Mouse (Mus musculus) limb, embryonic 13.5 days (tissue): ENCODE results near the gene Nmrk2. TPM values are rescaled to one million over a fixed set of nuclear protein-coding genes. Genes with fewer than 3 reads are reported as not detected.
"Not testable (repeated sequence)": the region's sequence is repeated elsewhere in the genome, so short reads cannot be mapped to it uniquely, and the experiment has no call there.

Experiments
- ATAC-seq: fragments of 200-750 bp; cut with Nextera tagmentation; 2 replicates; pipeline ENCODE4 v1.8.0; 2017; ENCODE audit warnings: low read depth, moderate number of reproducible peaks, moderate TSS enrichment; ENCODE audit not compliant: low FRiP score
- H3K27ac ChIP-seq: fragments of 300-500 bp; sonication (generic); 2 replicates; pipeline ENCODE4 v1.5.1; 2015; ENCODE audit warnings: inconsistent platforms, mild to moderate bottlenecking, moderate library complexity
- H3K27me3 ChIP-seq: fragments of 300-500 bp; sonication (generic); 2 replicates; pipeline ENCODE4 v1.6.1; 2015; ENCODE audit warnings: mild to moderate bottlenecking, inconsistent platforms
- H3K36me3 ChIP-seq: fragments of 300-500 bp; sonication (generic); 2 replicates; pipeline ENCODE4 v1.6.1; 2015; ENCODE audit warnings: inconsistent platforms, mild to moderate bottlenecking, moderate library complexity
- H3K4me1 ChIP-seq: fragments of 300-500 bp; sonication (generic); 2 replicates; pipeline ENCODE4 v1.6.1; 2015; ENCODE audit warnings: inconsistent platforms
- H3K4me2 ChIP-seq: fragments of 300-500 bp; sonication (generic); replicated peaks from 2 replicates; pipeline ENCODE4 v1.6.1; 2015; ENCODE audit warnings: inconsistent platforms, mild to moderate bottlenecking, moderate library complexity
- H3K4me3 ChIP-seq: fragments of 300-500 bp; sonication (generic); 2 replicates; pipeline ENCODE4 v1.5.1; 2015; ENCODE audit warnings: moderate library complexity, mild to moderate bottlenecking, inconsistent platforms
- H3K9ac ChIP-seq: fragments of 300-500 bp; sonication (generic); 2 replicates; pipeline ENCODE4 v1.6.1; 2015; ENCODE audit warnings: mild to moderate bottlenecking, inconsistent platforms
- H3K9me3 ChIP-seq: fragments of 300-500 bp; sonication (generic); 2 replicates; pipeline ENCODE4 v1.6.1; 2016; ENCODE audit warnings: inconsistent platforms
- WGBS: fragments of 180-500 bp; shearing (Covaris S2); methylation state at CpG from one replicate; pipeline ENCODE4 v1.1.7; 2015; 5-methylcytosine and 5-hydroxymethylcytosine counted together
- polyA plus RNA-seq: library from polyadenylated mRNA; unstranded; fragments of >200 nt; fragmentation: Nextera tagmentation; extraction: Ambion mirVana; gene quantifications from 2 replicates; pipeline ENCODE4 v1.2.1, GENCODE M21; 2015

Gene Nmrk2
- polyA plus RNA-seq, 1 experiment from 2014 or later, result 0.18 TPM

DNA sequence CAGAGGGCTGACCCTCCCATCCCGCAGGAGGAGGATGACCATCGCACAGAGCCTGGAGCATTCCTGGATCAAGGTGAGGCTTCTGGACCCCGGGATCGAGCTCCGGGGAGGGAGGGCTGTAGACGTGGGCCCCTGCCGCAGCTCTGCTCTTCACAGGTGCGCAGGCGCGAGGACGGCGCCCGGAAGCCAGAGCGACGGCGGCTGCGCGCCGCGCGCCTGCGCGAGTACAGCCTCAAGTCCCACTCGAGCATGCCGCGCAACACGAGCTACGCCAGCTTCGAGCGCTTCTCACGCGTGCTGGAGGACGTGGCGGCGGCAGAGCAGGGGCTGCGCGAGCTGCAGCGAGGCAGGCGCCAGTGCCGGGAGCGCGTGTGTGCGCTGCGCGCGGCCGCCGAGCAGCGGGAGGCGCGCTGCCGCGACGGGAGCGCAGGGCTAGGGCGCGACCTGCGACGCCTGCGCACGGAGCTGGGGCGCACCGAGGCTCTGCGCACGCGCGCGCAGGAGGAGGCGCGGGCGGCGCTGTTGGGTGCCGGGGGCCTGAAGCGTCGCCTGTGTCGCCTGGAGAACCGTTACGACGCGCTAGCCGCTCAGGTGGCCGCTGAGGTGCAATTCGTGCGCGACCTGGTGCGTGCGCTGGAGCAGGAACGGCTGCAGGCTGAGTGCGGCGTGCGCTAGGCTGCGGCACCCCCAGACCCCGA, 9.4 kb downstream of the Nmrk2 start:
- WGBS, result under 1% methylated on average over 93 of the region's 93 CpGs
- Histone ChIP-seq H3K36me3 (peaks cover 35% of the 10 kb centered on the region), H3K27ac (peak overlapping the region; percentile 93), H3K4me1 (peaks cover 28% of the 10 kb centered on the region), H3K9me3 (no peaks in the 10 kb centered on the region), H3K4me2 (peak overlapping the region; percentile 95), H3K4me3 (peak overlapping the region; percentile 68), H3K27me3 (peaks cover 43% of the 10 kb centered on the region), H3K9ac (peak overlapping the region; percentile 85)
- ATAC-seq, result peak; percentile 88

DNA sequence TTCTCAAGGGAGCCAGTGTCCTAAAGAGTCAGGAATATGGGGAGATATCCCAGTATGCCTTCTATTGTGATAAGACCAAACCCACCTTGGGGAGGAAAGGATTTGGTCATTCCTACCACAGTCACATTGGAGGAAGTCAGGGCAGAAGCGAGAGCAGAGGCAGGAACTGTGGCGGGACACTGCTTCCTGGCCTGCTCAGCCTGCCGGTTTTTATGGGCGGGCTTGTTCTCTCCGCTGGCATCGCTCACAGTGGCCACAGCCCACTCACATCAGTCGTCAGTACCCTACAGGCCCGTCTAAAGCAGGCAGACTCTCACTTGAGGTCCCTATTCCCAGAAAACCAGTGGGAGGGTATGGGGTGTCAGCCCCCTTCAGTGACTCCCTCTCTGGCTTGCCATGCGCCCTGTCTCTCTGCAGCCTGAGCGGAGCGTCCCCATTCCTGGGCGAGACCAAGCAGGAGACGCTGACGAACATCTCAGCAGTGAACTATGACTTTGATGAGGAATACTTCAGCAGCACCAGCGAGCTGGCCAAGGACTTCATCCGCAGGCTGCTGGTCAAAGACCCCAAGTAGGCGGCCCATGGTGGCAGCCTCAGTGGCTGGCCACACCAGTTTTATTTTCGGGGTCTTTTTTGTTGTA, 10.4 kb downstream of the Nmrk2 start:
- Histone ChIP-seq H3K36me3 (peaks cover 45% of the 10 kb centered on the region), H3K9me3 (no peaks in the 10 kb centered on the region), H3K4me2 (peak overlapping the region; percentile 95), H3K27ac (no peak overlapping the region), H3K27me3 (peaks cover 34% of the 10 kb centered on the region), H3K4me3 (peak overlapping the region; percentile 68), H3K9ac (peak overlapping the region; percentile 85; the same call in 1 of the 2 replicates), H3K4me1 (peaks cover 28% of the 10 kb centered on the region)
- WGBS, result 86% methylated on average over 18 of the region's 18 CpGs
- no peak for ATAC-seq

DNA sequence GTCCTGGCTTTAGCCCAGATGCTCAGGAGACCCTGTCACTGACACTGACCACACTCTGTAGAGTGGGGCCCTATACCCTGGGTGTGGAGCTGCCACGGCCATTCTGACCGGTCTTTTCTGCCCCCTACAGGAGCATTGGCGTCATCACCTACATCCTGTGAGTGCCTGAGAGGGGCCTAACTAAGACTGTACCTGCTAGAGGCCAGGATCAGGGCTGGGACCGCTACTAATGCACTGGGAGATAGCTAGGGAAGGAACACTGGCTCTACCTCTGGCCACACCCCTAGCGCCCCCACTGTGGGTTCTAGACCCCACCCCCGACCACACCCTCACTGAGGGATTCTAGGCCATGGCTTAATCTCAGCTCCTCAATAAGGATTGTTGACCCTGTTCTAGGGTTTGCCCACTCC, 10.9 kb downstream of the Nmrk2 start:
- Histone ChIP-seq H3K4me3 (no peak overlapping the region), H3K4me2 (no peak overlapping the region), H3K27ac (no peak overlapping the region), H3K27me3 (peaks cover 28% of the 10 kb centered on the region), H3K36me3 (peaks cover 47% of the 10 kb centered on the region), H3K9me3 (no peaks in the 10 kb centered on the region), H3K9ac (no peak overlapping the region), H3K4me1 (peaks cover 28% of the 10 kb centered on the region)
- ATAC-seq, result no peak
- 69% methylated on average over 6 of the region's 6 CpGs for WGBS

DNA sequence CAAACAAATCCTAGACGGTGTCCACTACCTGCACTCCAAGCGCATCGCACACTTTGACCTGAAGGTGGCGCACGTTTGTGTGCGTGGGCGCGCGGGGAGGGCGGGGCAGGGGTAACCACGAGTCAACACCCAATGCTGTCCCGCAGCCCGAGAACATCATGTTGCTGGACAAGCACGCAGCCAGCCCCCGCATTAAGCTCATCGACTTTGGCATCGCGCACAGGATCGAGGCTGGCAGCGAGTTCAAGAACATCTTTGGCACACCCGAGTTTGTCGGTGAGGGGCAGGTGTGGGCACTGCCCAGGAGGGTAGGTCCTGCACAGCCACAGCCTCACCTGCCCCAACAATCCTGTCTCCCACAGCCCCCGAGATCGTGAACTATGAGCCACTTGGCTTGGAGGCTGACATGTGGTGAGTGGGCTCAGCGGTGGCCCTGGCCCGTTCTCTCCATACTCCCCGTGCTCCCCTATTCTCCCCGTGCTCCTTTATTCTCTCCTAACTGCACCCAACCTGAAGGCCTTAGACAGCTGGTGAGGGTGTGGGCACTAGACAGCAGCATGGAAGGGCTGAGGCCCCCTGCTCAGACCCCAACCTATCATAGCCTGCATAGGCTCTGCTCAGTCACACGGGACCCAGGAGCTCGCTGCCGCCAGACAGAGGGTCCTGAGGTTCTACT, 11.5 kb downstream of the Nmrk2 start:
- Histone ChIP-seq H3K27me3 (peaks cover 23% of the 10 kb centered on the region), H3K36me3 (peaks cover 51% of the 10 kb centered on the region), H3K27ac (no peak overlapping the region), H3K9me3 (no peaks in the 10 kb centered on the region), H3K9ac (no peak overlapping the region), H3K4me2 (no peak overlapping the region), H3K4me1 (peaks cover 28% of the 10 kb centered on the region), H3K4me3 (no peak overlapping the region)
- 72% methylated on average over 31 of the region's 31 CpGs for WGBS
- ATAC-seq, result no peak

DNA sequence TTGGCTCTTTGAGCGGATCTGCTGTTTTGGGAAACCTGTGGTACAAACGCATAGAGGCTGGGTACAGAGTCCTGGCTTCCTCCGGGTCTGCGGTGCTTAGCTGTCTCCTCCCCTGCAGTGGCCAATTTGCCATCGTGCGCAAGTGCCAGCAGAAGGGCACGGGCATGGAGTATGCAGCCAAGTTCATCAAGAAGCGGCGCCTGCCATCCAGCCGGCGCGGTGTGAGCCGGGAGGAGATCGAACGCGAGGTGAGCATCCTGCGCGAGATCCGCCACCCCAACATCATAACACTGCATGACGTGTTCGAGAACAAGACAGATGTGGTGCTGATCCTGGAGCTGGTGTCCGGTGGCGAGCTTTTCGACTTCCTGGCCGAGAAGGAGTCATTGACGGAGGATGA, 12.0 kb downstream of the Nmrk2 start:
- no peak for ATAC-seq
- 80% methylated on average over 26 of the region's 26 CpGs for WGBS
- Histone ChIP-seq H3K9ac (no peak overlapping the region), H3K4me3 (no peak overlapping the region), H3K27ac (no peak overlapping the region), H3K9me3 (no peaks in the 10 kb centered on the region), H3K36me3 (peaks cover 57% of the 10 kb centered on the region), H3K4me2 (no peak overlapping the region), H3K27me3 (peaks cover 17% of the 10 kb centered on the region), H3K4me1 (peaks cover 32% of the 10 kb centered on the region)

DNA sequence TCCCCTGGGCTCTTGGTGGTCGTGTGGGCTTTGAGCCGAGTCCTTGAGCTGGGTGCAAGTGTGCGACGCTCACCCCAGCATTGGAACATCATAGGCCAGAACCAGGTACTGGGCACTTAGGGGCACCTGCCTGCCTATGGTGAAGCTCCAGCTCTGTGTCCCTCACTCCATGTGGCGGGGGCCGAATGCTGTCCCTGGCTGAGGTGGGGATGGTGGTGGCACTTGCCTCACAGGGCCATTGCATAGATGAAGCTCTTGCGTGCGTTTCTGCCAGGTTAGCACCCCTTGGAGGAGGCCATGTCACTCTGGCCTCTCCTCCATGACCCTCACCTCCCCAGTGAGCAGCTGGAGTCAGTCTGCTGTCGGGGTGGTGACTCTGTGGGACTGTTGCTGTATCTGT, 14.7 kb downstream of the Nmrk2 start:
- no peak for ATAC-seq
- H3K27me3 ChIP-seq, result no peaks in the 10 kb centered on the region
- 93% methylated on average over 9 of the region's 9 CpGs for WGBS
- peaks cover 31% of the 10 kb centered on the region for H3K4me1 ChIP-seq
- no peak overlapping the region for H3K4me2 ChIP-seq
- H3K27ac ChIP-seq, result no peak overlapping the region
- H3K36me3 ChIP-seq, result peaks cover 70% of the 10 kb centered on the region
- no peak overlapping the region for H3K9ac ChIP-seq
- H3K9me3 ChIP-seq, result no peaks in the 10 kb centered on the region
- no peak overlapping the region for H3K4me3 ChIP-seq

DNA sequence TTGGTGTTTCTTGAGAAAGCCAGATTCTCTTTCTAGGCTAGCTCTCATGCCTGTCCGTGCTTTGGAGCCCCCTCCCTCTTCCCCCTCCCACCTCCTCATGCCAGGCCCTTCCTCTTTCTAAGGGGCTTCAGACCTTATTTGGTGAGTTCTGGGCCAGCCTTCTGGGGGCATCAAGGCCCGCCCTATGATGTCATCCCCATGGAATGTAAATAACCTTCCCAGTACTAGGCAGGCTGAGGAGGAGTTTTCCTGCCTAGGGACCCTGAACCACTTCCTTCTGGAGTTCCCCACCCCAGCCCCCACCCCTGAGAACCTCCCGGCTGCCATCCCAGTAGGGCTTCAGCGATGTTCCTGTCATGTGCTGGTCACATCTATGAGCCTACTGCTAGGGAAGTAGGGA, 17.1 kb downstream of the Nmrk2 start:
- H3K4me1 ChIP-seq, result peaks cover 41% of the 10 kb centered on the region
- H3K4me2 ChIP-seq, result 0 out of 2 replicates have a peak overlapping the region, but pooled peaks have one; percentile 9
- no peaks in the 10 kb centered on the region for H3K9me3 ChIP-seq
- no peaks in the 10 kb centered on the region for H3K27me3 ChIP-seq
- 0 out of 2 replicates have a peak overlapping the region, but pooled peaks have one; percentile 7 for H3K4me3 ChIP-seq
- 0 out of 2 replicates have a peak overlapping the region, but pooled peaks have one; percentile 31 for H3K9ac ChIP-seq
- WGBS, result 45% methylated on average over 4 of the region's 4 CpGs
- peaks cover 75% of the 10 kb centered on the region for H3K36me3 ChIP-seq
- H3K27ac ChIP-seq, result peak overlapping the region; percentile 48; the same call in 1 of the 2 replicates
- ATAC-seq, result no peak

DNA sequence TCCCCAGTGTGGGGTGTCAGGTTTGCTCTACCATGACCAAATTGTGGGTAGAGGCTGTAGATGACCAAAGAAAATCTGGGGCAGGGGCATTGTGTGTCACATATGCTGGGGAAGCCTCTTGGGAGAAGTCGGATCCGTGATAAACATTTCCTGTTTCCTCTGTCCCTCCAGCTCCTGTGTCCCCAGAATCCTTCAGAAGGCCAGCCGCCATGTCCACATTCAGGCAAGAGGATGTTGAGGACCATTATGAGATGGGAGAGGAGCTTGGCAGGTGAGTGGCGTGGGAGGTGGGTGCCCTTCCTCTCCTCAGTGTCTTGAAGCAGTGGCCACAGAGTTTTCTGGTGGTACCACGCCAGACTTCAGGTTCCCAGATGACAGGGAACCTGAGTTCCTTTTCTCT, 18.0 kb downstream of the Nmrk2 start, which contains the start of gene 4930442H23Rik:
Gene 4930442H23Rik (minus strand): TSS at position 45 of the 400 bp plus-strand sequence.
- Histone ChIP-seq H3K4me1 (peaks cover 49% of the 10 kb centered on the region), H3K36me3 (peaks cover 79% of the 10 kb centered on the region)
- 90% methylated on average over 5 of the region's 5 CpGs for WGBS

DNA sequence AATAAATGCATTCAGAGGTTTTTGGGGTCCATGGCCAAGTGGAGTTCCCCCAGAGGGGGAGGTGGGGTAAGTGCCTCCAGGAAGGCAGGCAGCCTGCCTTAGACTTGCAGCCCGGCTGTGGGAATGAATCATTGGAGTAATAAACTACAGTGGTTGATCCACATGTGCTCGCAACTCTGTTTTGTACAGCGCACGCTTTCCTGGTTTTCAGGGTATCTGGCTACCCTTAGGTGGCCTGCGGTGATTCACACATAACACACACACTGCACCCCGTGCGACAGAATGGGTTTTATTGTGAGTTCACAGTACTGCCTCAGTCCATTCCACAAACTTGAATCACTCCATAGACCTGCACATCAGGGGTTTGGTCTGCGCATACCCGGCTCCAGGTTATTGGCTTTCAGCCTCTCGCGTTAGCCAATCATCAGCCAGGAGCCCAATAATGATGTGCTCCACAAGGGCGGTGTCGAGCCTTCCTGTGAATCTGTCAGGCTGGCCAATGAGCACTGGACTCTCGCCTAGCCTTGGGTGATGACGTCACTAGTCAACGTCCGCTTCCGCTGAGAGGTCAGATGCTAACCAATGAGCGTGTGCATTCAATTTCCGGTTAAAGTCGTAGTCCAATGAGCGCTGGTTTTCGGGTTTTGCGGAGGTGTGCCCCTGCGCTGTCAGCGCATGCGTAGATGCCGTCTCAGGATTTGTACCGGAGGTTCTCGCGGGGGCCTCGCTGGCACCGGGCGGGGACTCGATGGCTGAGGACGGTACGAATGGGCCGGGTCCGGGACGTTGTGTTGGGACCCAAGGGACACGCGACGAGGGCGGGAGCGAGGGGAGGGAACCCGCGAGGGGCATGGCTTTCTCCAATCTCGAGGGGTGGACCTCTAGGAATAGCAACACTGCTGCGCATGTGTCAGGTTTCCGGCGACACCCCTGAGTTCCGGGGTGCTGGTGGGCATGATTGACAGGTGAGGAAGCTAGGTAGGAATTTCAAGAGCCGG, 19.2 kb downstream of the Nmrk2 start, which contains the start of gene Dapk3:
Gene Dapk3 (plus strand): TSS at position 670 of the 998 bp plus-strand sequence.
- H3K27me3 ChIP-seq, result no peaks in the 10 kb centered on the region
- 3% methylated on average over 53 of the region's 53 CpGs for WGBS
- H3K27ac ChIP-seq, result peak within 1 kb of the TSS; percentile 66; the same call in 1 of the 2 replicates
- no peaks in the 10 kb centered on the region for H3K9me3 ChIP-seq
- H3K4me1 ChIP-seq, result peaks cover 61% of the 10 kb centered on the region
- peaks cover 82% of the 10 kb centered on the region for H3K36me3 ChIP-seq
- peak within 1 kb of the TSS; percentile 76 for H3K9ac ChIP-seq
- H3K4me3 ChIP-seq, result peak within 1 kb of the TSS; percentile 70
- ATAC-seq, result peak; percentile 95
- H3K4me2 ChIP-seq, result peak within 1 kb of the TSS; percentile 74

More for the DNA sequence above, 18.0 kb downstream of the Nmrk2 start, which contains the start of gene 4930442H23Rik:
- ATAC-seq, result no peak
- peak within 1 kb of the TSS; percentile 70 for H3K4me3 ChIP-seq
- no peaks in the 10 kb centered on the region for H3K27me3 ChIP-seq
- peak within 1 kb of the TSS; percentile 66; the same call in 1 of the 2 replicates for H3K27ac ChIP-seq
- H3K9ac ChIP-seq, result peak within 1 kb of the TSS; percentile 76
- H3K4me2 ChIP-seq, result peak within 1 kb of the TSS; percentile 74
- no peaks in the 10 kb centered on the region for H3K9me3 ChIP-seq

DNA sequence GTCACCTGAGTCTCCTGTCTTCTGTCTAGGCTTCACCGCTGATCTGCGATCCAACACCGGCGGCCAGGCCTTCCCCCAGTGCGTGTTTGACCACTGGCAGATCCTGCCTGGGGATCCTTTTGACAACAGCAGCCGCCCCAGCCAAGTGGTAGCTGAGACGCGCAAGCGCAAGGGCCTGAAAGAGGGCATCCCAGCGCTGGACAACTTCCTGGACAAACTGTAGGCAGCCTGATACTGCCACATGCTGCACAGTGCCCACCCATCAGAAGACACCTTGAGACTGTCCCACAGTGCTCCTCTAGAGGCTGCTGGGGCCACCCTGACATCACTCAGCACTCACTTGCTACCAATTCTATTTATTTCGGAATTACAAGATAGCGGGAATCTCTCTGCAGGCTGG, 20.0 kb downstream of the Nmrk2 start:
- H3K9ac ChIP-seq, result not testable (repeated sequence)

DNA sequence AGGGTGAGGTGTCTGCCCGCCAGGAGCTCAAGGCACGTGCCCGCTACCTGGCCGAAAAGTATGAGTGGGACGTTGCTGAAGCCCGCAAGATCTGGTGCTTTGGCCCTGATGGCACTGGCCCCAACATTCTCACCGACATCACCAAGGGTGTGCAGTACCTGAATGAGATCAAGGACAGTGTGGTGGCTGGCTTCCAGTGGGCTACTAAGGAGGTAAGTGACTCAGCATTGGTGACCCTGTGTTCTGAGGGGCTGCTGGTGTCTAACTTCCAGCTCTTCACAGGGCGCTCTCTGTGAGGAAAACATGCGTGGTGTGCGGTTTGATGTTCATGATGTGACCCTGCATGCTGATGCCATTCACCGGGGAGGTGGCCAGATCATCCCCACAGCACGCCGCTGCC, 20.9 kb downstream of the Nmrk2 start:
- no peak for ATAC-seq
- no peaks in the 10 kb centered on the region for H3K27me3 ChIP-seq
- H3K36me3 ChIP-seq, result peaks cover 71% of the 10 kb centered on the region
- no peak overlapping the region for H3K4me2 ChIP-seq
- H3K9ac ChIP-seq, result no peak overlapping the region
- 92% methylated on average over 13 of the region's 13 CpGs for WGBS
- H3K4me3 ChIP-seq, result no peak overlapping the region
- H3K9me3 ChIP-seq, result no peaks in the 10 kb centered on the region
- H3K27ac ChIP-seq, result no peak overlapping the region
- peaks cover 64% of the 10 kb centered on the region for H3K4me1 ChIP-seq

More for the DNA sequence above, 20.0 kb downstream of the Nmrk2 start:
- not testable (repeated sequence) for H3K27me3 ChIP-seq, H3K4me3 ChIP-seq, H3K9me3 ChIP-seq, H3K27ac ChIP-seq, ATAC-seq, H3K4me2 ChIP-seq
- peaks cover 64% of the 10 kb centered on the region for H3K4me1 ChIP-seq
- 82% methylated on average over 12 of the region's 12 CpGs for WGBS
- H3K36me3 ChIP-seq, result peaks cover 77% of the 10 kb centered on the region
